Comparison of ENCODE assay signal across 1 mouse cellular context in the genomic region with DNA sequence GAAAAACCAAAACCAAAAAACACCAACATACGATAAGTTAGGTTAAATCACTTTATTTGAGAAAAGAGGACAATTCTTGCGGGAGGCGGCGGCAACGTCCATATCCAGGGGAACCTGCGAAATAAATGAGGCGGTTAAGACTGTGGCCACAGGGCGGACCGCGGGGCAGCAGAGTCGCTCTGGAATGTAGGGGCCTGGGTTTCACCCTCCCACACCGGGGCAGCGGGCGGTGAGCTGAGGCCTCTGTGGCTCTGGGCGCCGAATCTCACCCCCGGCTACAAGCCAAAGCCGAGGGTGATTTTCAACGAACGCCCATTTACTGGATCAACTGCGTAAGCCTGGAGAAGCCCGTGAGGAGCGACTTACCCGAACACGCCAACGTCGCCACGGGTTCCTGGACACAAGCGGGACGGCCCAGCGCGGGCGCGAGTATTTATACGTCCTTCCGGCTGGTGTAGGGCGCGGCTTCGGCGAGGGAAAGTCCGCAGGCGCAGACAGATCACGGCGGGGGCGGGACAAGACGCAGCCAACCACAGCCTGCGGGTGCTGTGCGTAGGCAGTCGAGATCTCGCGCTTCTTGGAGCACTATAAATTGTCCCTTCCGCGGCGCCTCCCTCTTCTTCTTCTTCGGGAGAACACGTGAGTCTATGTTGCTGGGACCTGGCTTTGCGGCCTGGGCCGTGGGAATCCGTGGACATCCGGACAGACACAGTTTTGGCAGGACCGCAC.
TF ChIP-seq lines count a peak whose summit lies in the region.

No protein-coding gene starts in this region.

TF ChIP-seq in CH12.LX, 34 proteins besides CTCF, POLR2A, EP300 and RAD21:
- TF ChIP-seq JUND (conservative IDR thresholded peaks at IDR 0.05; ENCODE audit: low read depth, low read length) (no peak), CHD2 (IDR thresholded peaks at IDR 0.05; ENCODE audit: low read length) (peak; percentile 99), ZMIZ1 (IDR thresholded peaks at IDR 0.05; ENCODE audit: low read depth, low read length) (peak; percentile 99), TBP (conservative IDR thresholded peaks at IDR 0.05; ENCODE audit: low read depth, low read length) (peak; percentile 98), CHD1 (IDR thresholded peaks at IDR 0.05; ENCODE audit: low read depth, low read length) (0 out of 2 replicates have a peak, but pooled peaks have one; percentile 40), MAFK (IDR thresholded peaks at IDR 0.05; ENCODE audit: insufficient replicate concordance, low read length) (no peak), SMC3 (IDR thresholded peaks at IDR 0.05; ENCODE audit: low read depth, low read length) (no peak), UBTF (IDR thresholded peaks at IDR 0.05; ENCODE audit: low read depth, low read length) (peak; percentile 25; the same call in 1 of the 2 replicates), SIN3A (IDR thresholded peaks at IDR 0.05; ENCODE audit: low read length) (peak; percentile 70; the same call in 1 of the 2 replicates), ZKSCAN1 (IDR thresholded peaks at IDR 0.05; ENCODE audit: borderline replicate concordance, low read depth, low read length) (no peak), NRF1 (IDR thresholded peaks at IDR 0.05; ENCODE audit: low read depth, low read length) (peak; percentile 83), NELFE (IDR thresholded peaks at IDR 0.05; ENCODE audit: low read depth, low read length) (peak; percentile 100), ELF1 (IDR thresholded peaks at IDR 0.05; ENCODE audit: low read depth, low read length) (peak; percentile 96), ZC3H11A (IDR thresholded peaks at IDR 0.05; ENCODE audit: low read depth, low read length) (no peak), PAX5 (IDR thresholded peaks at IDR 0.05; ENCODE audit: low read length) (no peak), E2F4 (IDR thresholded peaks at IDR 0.05; ENCODE audit: insufficient replicate concordance, low read depth, low read length) (peak; percentile 83; the same call in 1 of the 2 replicates), BHLHE40 (IDR thresholded peaks at IDR 0.05; ENCODE audit: low read depth, low read length) (peak; percentile 74), MAX (IDR thresholded peaks at IDR 0.05; ENCODE audit: low read length) (peak; percentile 94), USF1 (IDR thresholded peaks at IDR 0.05; ENCODE audit: low read depth, low read length) (peak; percentile 45), MXI1 (IDR thresholded peaks at IDR 0.05; ENCODE audit: low read depth, low read length) (peak; percentile 97), RCOR1 (conservative IDR thresholded peaks at IDR 0.05; ENCODE audit: low read depth, low read length) (no peak), MAZ (IDR thresholded peaks at IDR 0.05; ENCODE audit: low read depth, low read length) (no peak), MYC (IDR thresholded peaks at IDR 0.05; ENCODE audit: low read depth, low read length) (peak; percentile 99), ETS1 (conservative IDR thresholded peaks at IDR 0.05; ENCODE audit: low read depth, low read length) (no peak), ZNF384 (IDR thresholded peaks at IDR 0.05; ENCODE audit: low read depth, low read length) (no peak), IRF4 (IDR thresholded peaks at IDR 0.05; ENCODE audit: low read depth, low read length) (no peak; the same call in 1 of the 2 replicates), GABPA (IDR thresholded peaks at IDR 0.05; ENCODE audit: insufficient replicate concordance, low read depth, low read length) (no peak), POLR2AphosphoS2 (IDR thresholded peaks at IDR 0.05; ENCODE audit: low read depth, low read length) (peak; percentile 96), HCFC1 (IDR thresholded peaks at IDR 0.05; ENCODE audit: low read depth, low read length) (peak; percentile 90), JUN (IDR thresholded peaks at IDR 0.05; ENCODE audit: insufficient read depth, low read depth, low read length) (no peak), MEF2A (IDR thresholded peaks at IDR 0.05; ENCODE audit: borderline replicate concordance, low read depth, low read length) (peak; percentile 51; the same call in 1 of the 2 replicates), TCF12 (IDR thresholded peaks at IDR 0.05; ENCODE audit: low read depth, low read length) (peak; percentile 97), KAT2A (IDR thresholded peaks at IDR 0.05; ENCODE audit: insufficient replicate concordance, low read length) (peak; percentile 89), USF2 (conservative IDR thresholded peaks at IDR 0.05; ENCODE audit: low read depth, low read length) (0 out of 2 replicates have a peak, but pooled peaks have one; percentile 6)
